Mouse (Mus musculus) stomach, embryonic 14.5 days (tissue): ENCODE data around the gene Chchd6. TPM values are rescaled to one million over a fixed set of nuclear protein-coding genes. Genes with fewer than 3 reads are reported as not detected.

Experiments
- ATAC-seq: fragments of 200-750 bp; cut with Nextera tagmentation; 2 replicates; pipeline ENCODE4 v1.8.0; 2017; ENCODE audit warnings: low read depth, moderate TSS enrichment; ENCODE audit not compliant: insufficient number of reproducible peaks, insufficient read depth, low FRiP score
- H3K27ac ChIP-seq: fragments of 300-500 bp; sonication (generic); 2 replicates; pipeline ENCODE4 v1.5.1; 2014; ENCODE audit warnings: mild to moderate bottlenecking, low read length, moderate library complexity, mixed read lengths
- H3K27me3 ChIP-seq: fragments of 300-500 bp; sonication (generic); 2 replicates; pipeline ENCODE4 v1.6.1; 2014; ENCODE audit warnings: low read length, control low read depth, mixed read lengths; ENCODE audit not compliant: control insufficient read depth, insufficient read depth
- H3K36me3 ChIP-seq: fragments of 300-500 bp; sonication (generic); 2 replicates; pipeline ENCODE4 v1.6.1; 2014; ENCODE audit warnings: mild to moderate bottlenecking, control low read depth, low read length, moderate library complexity, mixed read lengths; ENCODE audit not compliant: control insufficient read depth, insufficient read depth
- H3K4me1 ChIP-seq: fragments of 300-500 bp; sonication (generic); 2 replicates; pipeline ENCODE4 v1.6.1; 2014; ENCODE audit warnings: low read length, control low read depth, mixed read lengths; ENCODE audit not compliant: control insufficient read depth, insufficient read depth
- H3K4me2 ChIP-seq: fragments of 300-500 bp; sonication (generic); replicated peaks from 2 replicates; pipeline ENCODE4 v1.6.1; 2014; ENCODE audit warnings: low read depth, low read length, control low read depth
- H3K4me3 ChIP-seq: fragments of 300-500 bp; sonication (generic); 2 replicates; pipeline ENCODE4 v1.5.1; 2014; ENCODE audit warnings: low read depth, low read length, control low read depth
- H3K9ac ChIP-seq: fragments of 300-500 bp; sonication (generic); replicated peaks from 2 replicates; pipeline ENCODE4 v1.6.1; 2014; ENCODE audit warnings: low read depth, mild to moderate bottlenecking, control low read depth, low read length, moderate library complexity, mixed read lengths
- H3K9me3 ChIP-seq: fragments of 300-500 bp; sonication (generic); 2 replicates; pipeline ENCODE4 v1.6.1; 2016; ENCODE audit warnings: low read depth, low read length, control low read depth; ENCODE audit not compliant: control insufficient read depth
- WGBS: fragments of 180-500 bp; shearing (Covaris S2); extraction: QIAGEN DNeasy Blood & Tissue Kit; methylation state at CpG from one replicate; pipeline ENCODE4 v1.1.7; 2014; 5-methylcytosine and 5-hydroxymethylcytosine counted together
- polyA plus RNA-seq: library from polyadenylated mRNA; unstranded; fragments of >200 nt; fragmentation: Nextera tagmentation; extraction: Ambion mirVana; gene quantifications from 2 replicates; pipeline ENCODE4 v1.2.1, GENCODE M21; 2014

Chchd6 gene
- polyA plus RNA-seq, 1 experiment from 2014 or later, result 62.0 TPM

DNA sequence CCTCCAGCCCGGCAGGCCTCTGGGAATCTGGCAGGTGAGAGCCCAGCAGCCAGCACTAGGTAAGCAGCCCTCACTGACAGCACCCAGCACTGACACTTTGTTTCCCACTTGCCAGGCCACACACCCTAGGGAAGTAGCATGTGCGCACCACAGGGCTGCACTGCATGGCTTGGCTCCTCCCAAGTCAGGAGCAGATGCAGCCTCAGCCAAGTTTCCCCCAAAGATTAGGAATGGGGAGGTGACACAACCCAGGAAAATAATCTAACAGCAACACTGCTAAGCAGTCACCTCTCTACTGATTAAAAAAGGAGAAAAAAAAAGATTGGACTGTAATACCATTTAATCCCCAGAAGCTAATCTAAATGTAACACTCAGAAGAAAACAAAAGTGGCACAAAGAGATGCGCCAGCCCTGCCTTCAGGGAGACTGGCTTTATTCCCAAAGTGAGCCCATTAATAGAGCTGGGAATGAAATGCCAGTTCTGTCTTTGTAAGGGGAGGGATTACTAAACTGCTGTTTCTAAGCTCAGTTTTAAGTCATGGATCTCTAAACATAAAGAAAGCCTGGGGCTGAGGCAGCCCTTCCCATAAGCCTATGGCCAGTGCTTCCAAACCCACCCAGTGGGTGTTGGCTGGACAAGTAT lies 188.1 kb downstream of the Chchd6 start:
- no peaks in the 10 kb centered on the region for H3K4me1 ChIP-seq
- 75% methylated on average over 3 of the region's 3 CpGs for WGBS
- ATAC-seq, result no peak

DNA sequence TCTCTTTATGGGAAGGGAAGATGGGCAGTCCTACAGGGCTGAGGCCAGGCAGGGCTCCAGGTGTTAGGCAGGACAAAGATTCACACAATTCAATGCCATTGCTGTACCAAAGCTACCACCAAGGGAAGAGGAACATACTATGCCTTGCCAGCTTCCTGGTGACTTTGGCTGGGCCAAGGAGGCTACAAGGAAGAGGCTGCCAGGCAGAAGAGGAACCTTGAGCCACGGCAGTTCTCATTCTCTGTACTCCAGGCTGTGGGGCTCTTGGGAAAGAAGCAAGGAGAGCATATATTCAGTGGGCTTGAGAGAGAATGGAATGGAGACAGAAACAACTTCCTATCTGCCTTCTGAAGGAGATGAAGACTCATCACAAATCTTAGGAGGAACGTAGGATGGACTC lies 190.5 kb downstream of the Chchd6 start:
- Histone ChIP-seq H3K4me3 (no peak overlapping the region), H3K9me3 (no peaks in the 10 kb centered on the region), H3K36me3 (no peaks in the 10 kb centered on the region), H3K27me3 (no peaks in the 10 kb centered on the region), H3K4me1 (no peaks in the 10 kb centered on the region), H3K9ac (no peak overlapping the region), H3K4me2 (no peak overlapping the region), H3K27ac (no peak overlapping the region)
- WGBS, result 80% methylated on average over 2 of the region's 2 CpGs
- ATAC-seq, result no peak

More for the DNA sequence above, 188.1 kb downstream of the Chchd6 start:
- Histone ChIP-seq H3K9ac (no peak overlapping the region), H3K27me3 (no peaks in the 10 kb centered on the region), H3K9me3 (no peaks in the 10 kb centered on the region), H3K4me3 (no peak overlapping the region), H3K27ac (no peak overlapping the region), H3K4me2 (no peak overlapping the region), H3K36me3 (no peaks in the 10 kb centered on the region)

DNA sequence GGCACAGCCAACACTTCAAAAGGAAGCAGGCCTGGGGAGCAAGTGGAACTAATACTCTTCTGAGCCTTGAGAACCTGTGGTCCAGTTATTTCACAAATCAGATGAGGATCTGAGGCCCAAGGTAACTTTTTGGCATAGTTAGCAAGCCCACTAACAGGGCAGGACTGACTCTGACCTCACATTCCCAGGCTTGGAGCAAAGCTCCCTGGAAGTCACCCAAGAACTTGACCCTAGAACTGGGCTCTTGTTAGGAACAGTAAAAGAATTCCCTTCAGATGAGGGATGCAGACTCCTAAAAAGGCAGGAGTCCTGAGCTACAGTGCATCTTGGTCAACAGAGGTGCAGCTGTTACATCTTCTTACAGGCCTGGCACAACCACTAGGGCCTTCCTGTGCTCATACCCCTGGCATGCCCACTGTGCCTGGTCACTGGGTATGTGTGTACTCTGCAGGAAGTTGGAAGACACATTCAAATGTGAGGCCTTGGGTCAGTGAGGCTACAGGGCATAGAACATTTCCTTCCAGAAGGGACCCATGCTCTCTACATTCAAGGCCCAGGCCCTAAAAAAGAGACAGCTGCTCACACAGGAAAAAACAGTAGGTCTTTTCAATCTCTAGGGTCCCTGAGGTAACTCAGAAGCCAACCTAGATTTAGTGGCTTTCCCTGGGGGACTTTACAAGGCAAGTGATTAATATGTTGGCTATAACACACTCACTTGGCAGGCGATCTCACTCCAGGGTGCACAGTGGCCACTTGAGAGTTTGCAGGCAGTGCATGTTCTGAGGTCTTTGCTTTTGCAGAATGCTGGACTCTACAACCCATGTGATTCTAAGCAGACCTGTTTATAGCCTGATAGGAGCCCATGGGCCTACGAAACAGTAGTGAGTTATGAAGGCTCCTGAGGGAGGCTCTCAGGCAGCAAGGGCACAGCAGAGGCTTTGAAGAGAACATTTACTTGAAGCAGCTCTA lies 191.9 kb downstream of the Chchd6 start:
- Histone ChIP-seq H3K4me3 (no peak overlapping the region), H3K27me3 (no peaks in the 10 kb centered on the region), H3K36me3 (no peaks in the 10 kb centered on the region), H3K4me1 (no peaks in the 10 kb centered on the region), H3K27ac (no peak overlapping the region), H3K9ac (no peak overlapping the region), H3K9me3 (no peaks in the 10 kb centered on the region), H3K4me2 (no peak overlapping the region)
- 66% methylated on average over 2 of the region's 2 CpGs for WGBS
- no peak for ATAC-seq

DNA sequence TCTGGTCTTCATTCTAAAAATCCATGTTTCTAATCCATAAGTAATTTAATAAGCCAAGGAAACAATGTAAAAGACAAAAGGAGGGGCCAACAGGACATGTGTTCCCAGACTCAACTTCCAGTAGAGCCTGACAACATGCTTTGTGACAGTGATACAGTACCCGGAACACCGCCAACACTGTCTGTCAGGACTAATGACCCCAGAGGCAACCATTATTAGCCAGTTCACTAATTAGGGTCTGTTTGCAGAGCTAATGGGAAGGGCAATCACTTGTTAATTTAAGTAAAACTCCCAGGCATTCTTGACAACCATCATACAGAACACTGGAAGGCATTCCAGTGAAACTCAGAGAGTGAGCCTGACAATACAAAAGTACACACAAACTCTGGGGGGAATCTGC lies 193.0 kb downstream of the Chchd6 start:
- Histone ChIP-seq H3K9me3 (no peaks in the 10 kb centered on the region), H3K4me1 (no peaks in the 10 kb centered on the region), H3K27me3 (no peaks in the 10 kb centered on the region), H3K4me2 (no peak overlapping the region), H3K27ac (no peak overlapping the region), H3K9ac (no peak overlapping the region), H3K4me3 (no peak overlapping the region), H3K36me3 (no peaks in the 10 kb centered on the region)
- 87% methylated on average over 2 of the region's 2 CpGs for WGBS
- ATAC-seq, result no peak

DNA sequence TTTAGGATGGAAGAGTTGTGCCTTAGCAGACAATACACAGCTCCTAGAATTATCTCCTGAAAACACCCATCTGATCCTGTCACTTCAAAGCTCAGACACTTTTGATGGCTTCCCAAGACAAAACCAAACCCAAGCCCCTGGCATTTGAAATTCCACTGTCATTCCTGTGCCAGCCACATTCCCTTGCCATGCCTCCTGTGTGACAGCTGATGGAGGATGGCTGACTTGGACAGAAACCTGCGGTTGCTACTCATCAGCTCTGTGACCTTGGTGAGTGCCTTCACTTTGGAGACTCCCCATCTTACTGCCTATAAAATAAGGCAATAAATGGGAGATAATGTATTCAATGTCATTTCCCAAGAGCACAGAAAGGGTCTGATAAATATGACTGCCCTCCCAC lies 195.9 kb downstream of the Chchd6 start:
- no peak overlapping the region for H3K27ac ChIP-seq
- no peak overlapping the region for H3K4me2 ChIP-seq
- no peak overlapping the region for H3K4me3 ChIP-seq
- no peak for ATAC-seq
- no peaks in the 10 kb centered on the region for H3K27me3 ChIP-seq
- no peak overlapping the region for H3K9ac ChIP-seq
- no peaks in the 10 kb centered on the region for H3K36me3 ChIP-seq
- 83% methylated on average over 1 of the region's 1 CpGs for WGBS
- no peaks in the 10 kb centered on the region for H3K9me3 ChIP-seq
- no peaks in the 10 kb centered on the region for H3K4me1 ChIP-seq

DNA sequence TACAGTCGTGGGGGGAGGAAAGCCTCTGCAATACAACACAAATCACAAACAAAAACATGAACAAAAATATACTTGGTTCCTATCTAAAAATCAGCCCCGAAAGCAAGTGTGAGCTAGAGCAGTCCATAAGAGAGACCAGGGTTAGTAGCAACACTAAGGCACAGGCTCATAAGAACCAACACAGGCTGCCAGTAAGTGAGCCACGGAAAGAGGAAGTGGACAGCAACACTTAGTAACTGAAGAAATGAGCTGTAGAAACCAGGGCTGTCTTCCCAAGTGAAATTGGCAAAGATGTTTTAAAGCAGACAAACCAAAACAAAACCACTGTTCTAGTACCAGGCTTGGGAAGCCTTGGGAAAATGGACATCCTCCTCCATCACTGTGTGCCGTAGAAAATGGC lies 197.5 kb downstream of the Chchd6 start:
- Histone ChIP-seq H3K4me3 (no peak overlapping the region), H3K4me1 (no peaks in the 10 kb centered on the region), H3K27me3 (no peaks in the 10 kb centered on the region), H3K9me3 (no peaks in the 10 kb centered on the region), H3K36me3 (no peaks in the 10 kb centered on the region), H3K27ac (no peak overlapping the region), H3K4me2 (no peak overlapping the region), H3K9ac (no peak overlapping the region)
- no peak for ATAC-seq
- 83% methylated on average over 4 of the region's 4 CpGs for WGBS

DNA sequence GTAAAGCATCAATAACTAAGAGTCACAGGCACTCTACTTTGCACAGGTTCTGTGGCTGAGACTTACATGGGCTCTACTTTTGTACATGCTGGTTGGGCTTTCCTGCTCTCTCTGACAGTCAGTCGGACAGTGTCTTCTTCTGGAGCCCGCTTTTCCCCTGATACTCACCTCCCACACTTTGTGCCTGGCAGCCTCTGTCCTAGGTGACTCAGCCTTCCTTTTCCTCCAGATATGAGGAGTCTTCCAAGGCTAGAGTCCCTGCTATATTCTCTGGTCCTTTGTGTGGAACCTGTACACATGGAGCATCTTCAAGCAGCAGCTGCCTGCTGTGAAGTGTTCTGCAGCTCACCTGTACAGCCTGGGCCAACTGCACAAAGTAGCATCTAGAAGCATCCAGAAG lies 201.6 kb downstream of the Chchd6 start:
- Histone ChIP-seq H3K27me3 (no peaks in the 10 kb centered on the region), H3K9me3 (no peaks in the 10 kb centered on the region), H3K36me3 (no peaks in the 10 kb centered on the region), H3K4me2 (no peak overlapping the region), H3K9ac (no peak overlapping the region), H3K4me1 (no peaks in the 10 kb centered on the region), H3K4me3 (no peak overlapping the region), H3K27ac (no peak overlapping the region)
- ATAC-seq, result no peak
- 76% methylated on average over 2 of the region's 2 CpGs for WGBS

DNA sequence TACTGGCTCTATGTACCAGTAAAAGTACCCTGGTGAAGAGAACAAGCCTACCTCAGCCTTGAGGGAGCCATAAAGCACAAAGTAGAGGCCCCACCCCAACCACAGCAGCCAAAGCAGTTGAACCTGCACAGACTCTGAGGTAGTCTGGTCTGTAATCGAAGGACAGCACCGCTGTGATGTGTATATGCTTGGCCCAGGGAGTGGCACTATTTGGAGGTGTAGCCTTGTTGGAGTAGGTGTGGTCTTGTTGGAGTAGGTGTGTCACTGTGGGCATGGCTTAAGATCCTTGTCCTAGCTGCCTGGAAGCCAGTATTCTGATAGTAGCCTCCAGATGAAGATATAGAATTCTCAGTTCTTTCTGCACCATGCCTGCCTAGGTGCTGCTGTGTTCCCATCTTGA lies 203.2 kb downstream of the Chchd6 start:
- 88% methylated on average over 2 of the region's 2 CpGs for WGBS
- Histone ChIP-seq H3K4me2 (no peak overlapping the region), H3K9ac (no peak overlapping the region), H3K4me3 (no peak overlapping the region), H3K4me1 (no peaks in the 10 kb centered on the region), H3K27ac (no peak overlapping the region), H3K36me3 (no peaks in the 10 kb centered on the region), H3K27me3 (no peaks in the 10 kb centered on the region), H3K9me3 (no peaks in the 10 kb centered on the region)
- no peak for ATAC-seq
